Mouse (Mus musculus): ENCODE data around the gene Lipa. TPM values are rescaled to one million over a fixed set of nuclear protein-coding genes. Genes with fewer than 3 reads are reported as not detected.

The Lipa gene
- polyA plus RNA-seq, 1 experiment from 2014 or later, result 20.9 TPM

DNA sequence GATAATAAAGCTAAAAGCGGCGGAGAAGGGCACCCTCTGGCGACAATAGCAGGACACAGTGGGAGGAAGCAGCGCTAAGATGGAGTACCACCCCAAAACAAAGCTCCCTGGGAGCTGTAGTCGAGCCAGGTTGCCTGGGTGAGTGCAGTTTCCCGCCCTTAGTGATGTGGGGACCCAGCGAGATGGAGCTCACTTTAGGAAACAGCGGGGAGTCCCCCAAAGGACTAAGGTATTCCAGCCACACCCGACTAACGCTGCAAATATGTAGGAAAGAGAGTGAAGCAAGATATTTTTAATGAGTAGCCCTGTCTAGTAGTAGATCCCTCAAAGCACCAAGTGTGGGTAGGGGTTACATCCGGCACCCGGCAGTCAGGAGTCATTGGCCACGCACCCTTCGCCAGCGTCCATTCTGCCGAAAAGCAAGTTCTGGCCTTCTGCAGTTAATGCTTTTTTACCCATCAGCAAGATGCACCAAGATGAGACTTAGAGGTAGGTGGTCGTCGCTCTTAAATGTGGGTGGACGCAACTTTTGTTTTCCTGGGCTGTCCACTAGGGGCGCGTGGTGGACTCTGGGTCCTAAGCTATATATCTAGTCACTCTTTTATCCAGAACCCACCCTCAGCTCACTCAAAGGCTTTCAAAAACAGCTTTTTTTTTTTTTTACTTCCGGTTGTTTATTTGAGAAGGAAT lies 23.4 kb upstream of the Lipa start, which contains the start of gene Ifit2:
Ifit2 (plus strand) TSS at position 161 of the 690 bp plus-strand sequence.
- 1% methylated on average over 22 of the region's 22 CpGs for WGBS
- Histone ChIP-seq H3K4me3 (peak within 1 kb of the TSS; percentile 58), H3K27ac (peak within 1 kb of the TSS; percentile 84)

DNA sequence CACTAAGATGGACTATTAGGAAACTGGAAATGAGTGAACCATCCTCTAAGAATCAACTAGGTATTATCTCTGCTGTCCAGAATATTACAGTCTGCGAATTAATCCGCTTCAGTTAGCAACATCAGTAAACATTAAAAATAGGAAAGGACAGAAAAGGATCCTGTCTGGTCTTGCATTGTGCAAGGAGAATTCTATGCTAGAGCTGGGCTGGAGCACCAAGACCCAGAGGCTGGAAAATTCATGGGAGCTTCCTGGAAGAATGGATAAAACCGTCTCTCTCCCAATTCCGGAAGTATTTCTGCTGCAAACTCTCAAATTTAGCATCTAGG lies 22.9 kb upstream of the Lipa start:
- H3K4me3 ChIP-seq, result peak overlapping the region; percentile 58
- DNase-seq (ENCODE audit: low spot score), result no peak
- peak overlapping the region; percentile 84 for H3K27ac ChIP-seq
- WGBS, result 42% methylated on average over 4 of the region's 4 CpGs
- H3K9me3 ChIP-seq (replicated peaks), result no peaks in the 10 kb centered on the region
- no peaks in the 10 kb centered on the region for H3K27me3 ChIP-seq (ENCODE audit: low read depth, poor library complexity, severe bottlenecking)
- peaks cover 11% of the 10 kb centered on the region; the same call in 1 of the 2 replicates for H3K4me1 ChIP-seq
- no peaks in the 10 kb centered on the region for H3K36me3 ChIP-seq

More for the DNA sequence above, 23.4 kb upstream of the Lipa start, which contains the start of gene Ifit2:
- Histone ChIP-seq H3K27me3 (ENCODE audit: low read depth, poor library complexity, severe bottlenecking) (no peaks in the 10 kb centered on the region), H3K4me1 (peaks cover 11% of the 10 kb centered on the region; the same call in 1 of the 2 replicates), H3K9me3 (replicated peaks) (no peaks in the 10 kb centered on the region), H3K36me3 (no peaks in the 10 kb centered on the region)
- peak; percentile 78 for DNase-seq (ENCODE audit: low spot score)

DNA sequence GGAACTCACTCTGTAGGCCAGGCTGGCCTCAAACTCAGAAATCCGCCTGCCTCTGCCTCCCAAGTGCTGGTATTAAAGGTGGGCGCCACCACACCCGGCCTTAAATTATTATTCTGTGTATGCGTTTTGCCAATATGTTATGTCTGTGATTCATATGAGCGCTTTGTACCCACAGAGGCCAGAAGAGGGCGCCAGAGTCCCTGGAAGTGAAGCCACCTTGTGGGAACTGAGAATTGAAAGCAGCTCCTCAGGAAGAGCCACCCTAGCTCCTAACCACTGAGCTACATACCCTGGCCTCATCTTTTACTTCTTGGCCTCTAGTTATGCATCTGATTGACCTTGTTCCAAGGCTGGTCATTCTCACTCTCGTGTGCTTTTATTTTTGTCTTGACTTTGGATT lies 20.7 kb upstream of the Lipa start:
- Histone ChIP-seq H3K27me3 (ENCODE audit: low read depth, poor library complexity, severe bottlenecking) (no peaks in the 10 kb centered on the region), H3K4me3 (no peak overlapping the region), H3K36me3 (no peaks in the 10 kb centered on the region), H3K9me3 (replicated peaks) (no peaks in the 10 kb centered on the region), H3K27ac (no peak overlapping the region), H3K4me1 (peaks cover 9% of the 10 kb centered on the region; the same call in 1 of the 2 replicates)
- 25% methylated on average over 7 of the region's 7 CpGs for WGBS
- DNase-seq (ENCODE audit: low spot score), result peak; percentile 77

DNA sequence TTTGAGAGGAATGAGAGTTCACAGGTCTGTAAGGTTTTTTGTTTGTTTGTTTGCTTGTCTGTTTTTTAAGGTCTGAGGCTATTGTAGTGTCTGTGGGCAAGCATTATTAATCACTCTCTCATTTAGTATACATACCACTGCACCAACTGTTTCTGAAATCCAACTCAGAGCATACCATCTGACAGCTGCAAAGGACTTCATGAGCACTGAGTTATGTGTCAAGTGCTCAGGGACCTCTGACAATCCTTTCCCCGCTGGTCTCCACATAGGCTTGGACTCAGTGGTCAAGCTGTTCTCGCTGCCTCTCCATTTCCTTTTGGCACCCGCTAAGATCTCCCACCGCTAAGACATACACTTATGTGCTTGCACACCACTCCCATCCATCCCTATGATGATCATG lies 18.9 kb upstream of the Lipa start:
- 86% methylated on average over 4 of the region's 4 CpGs for WGBS
- peaks cover 9% of the 10 kb centered on the region; the same call in 1 of the 2 replicates for H3K4me1 ChIP-seq
- H3K27ac ChIP-seq, result no peak overlapping the region
- no peaks in the 10 kb centered on the region for H3K36me3 ChIP-seq
- H3K4me3 ChIP-seq, result no peak overlapping the region
- H3K27me3 ChIP-seq (ENCODE audit: low read depth, poor library complexity, severe bottlenecking), result no peaks in the 10 kb centered on the region
- no peak for DNase-seq (ENCODE audit: low spot score)
- H3K9me3 ChIP-seq (replicated peaks), result no peaks in the 10 kb centered on the region

DNA sequence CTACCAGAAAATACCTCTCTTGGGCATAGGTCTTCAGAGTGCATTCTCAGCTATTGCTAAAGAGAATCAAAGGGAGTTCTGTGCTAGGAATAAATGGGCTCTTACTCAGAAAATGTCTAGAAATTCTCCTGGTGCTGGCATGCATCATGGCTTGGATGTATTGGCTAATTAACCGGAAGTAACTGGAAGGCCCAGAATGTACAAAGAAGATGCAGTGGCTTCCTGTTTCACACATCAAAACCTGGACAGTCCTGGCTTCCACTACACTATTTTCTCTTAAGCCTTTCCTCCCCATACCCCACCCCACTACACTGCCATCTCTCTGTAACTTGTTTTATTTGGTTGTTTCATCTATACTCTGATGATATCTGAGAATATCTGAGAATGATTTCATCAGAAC lies 12.1 kb upstream of the Lipa start:
- no peak for DNase-seq (ENCODE audit: low spot score)
- H3K36me3 ChIP-seq, result no peaks in the 10 kb centered on the region
- no peak overlapping the region for H3K4me3 ChIP-seq
- WGBS, result 88% methylated on average over 1 of the region's 1 CpGs
- no peaks in the 10 kb centered on the region for H3K4me1 ChIP-seq
- H3K27ac ChIP-seq, result no peak overlapping the region
- H3K27me3 ChIP-seq (ENCODE audit: low read depth, poor library complexity, severe bottlenecking), result no peaks in the 10 kb centered on the region
- no peaks in the 10 kb centered on the region for H3K9me3 ChIP-seq (replicated peaks)

DNA sequence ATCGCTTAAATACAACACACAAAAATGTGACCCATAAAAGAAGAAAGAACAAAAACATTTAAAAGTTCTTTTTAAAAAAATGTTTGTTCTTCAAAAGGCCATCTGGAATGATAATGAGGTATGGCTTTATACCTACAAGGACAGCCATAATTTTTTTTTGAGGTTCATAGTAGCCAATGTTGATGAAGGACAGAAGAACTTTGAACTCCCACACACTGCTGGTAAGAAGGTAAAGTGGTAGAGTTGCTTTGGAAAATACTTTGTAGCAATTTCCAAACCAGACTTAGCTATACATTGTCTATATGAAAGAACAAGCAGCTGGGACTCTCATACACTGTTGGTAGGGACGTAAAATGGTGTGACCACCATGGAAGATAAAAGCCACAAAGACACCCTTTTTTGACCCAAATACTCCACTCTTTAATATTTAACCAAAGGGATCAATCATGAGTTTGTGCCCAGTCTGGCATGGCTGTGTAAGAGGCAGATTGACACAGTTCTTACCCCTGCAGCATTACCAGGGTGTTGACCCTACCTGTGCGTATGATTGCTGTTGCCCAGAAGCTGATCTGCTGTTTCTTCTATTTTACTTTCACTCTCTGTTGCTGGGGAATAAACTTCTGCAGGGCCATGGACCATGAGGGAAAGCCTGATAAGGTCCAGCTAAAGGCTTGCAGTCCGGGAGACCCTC lies 4.9 kb upstream of the Lipa start:
- WGBS, result 93% methylated on average over 4 of the region's 4 CpGs
- no peaks in the 10 kb centered on the region for H3K36me3 ChIP-seq
- no peaks in the 10 kb centered on the region for H3K4me1 ChIP-seq
- no peak overlapping the region for H3K27ac ChIP-seq
- no peak overlapping the region for H3K4me3 ChIP-seq
- no peaks in the 10 kb centered on the region for H3K27me3 ChIP-seq (ENCODE audit: low read depth, poor library complexity, severe bottlenecking)
- DNase-seq (ENCODE audit: low spot score), result no peak
- H3K9me3 ChIP-seq (replicated peaks), result no peaks in the 10 kb centered on the region

DNA sequence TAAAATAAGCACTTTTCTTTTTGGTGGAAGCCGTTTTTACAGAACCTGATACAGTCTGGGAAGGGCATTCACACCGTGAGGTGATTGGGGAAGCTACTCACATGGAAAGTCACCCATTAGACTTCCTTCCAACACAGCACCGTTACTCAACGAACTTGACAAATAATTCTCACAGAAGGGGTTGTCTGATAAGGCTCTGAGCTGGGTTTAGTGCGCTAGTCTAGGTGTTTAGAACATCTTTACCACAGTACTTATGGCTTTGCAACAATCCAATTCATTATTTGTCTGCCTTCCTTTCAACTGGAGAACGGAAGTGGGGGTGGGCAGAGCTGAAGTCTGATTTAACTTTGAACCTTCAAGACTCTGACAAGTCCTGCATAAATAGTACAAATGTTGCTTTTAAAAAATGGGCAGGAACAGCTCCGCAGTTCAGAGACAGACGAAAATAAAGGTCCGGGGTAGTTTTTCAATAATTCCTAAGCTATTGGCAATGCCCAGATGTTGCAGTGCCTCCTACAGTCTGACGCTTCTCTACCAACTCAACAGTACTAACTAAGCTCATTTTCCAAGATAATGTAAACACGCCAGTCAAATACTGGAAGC lies 852 bp downstream of the Lipa start:
- Histone ChIP-seq H3K27ac (peak overlapping the region; percentile 87), H3K36me3 (peaks cover 5% of the 10 kb centered on the region; the same call in 1 of the 2 replicates), H3K27me3 (ENCODE audit: low read depth, poor library complexity, severe bottlenecking) (no peaks in the 10 kb centered on the region), H3K4me1 (peaks cover 22% of the 10 kb centered on the region), H3K4me3 (peak overlapping the region; percentile 76), H3K9me3 (replicated peaks) (no peaks in the 10 kb centered on the region)
- WGBS, result 36% methylated on average over 11 of the region's 11 CpGs
- DNase-seq (ENCODE audit: low spot score), result no peak

DNA sequence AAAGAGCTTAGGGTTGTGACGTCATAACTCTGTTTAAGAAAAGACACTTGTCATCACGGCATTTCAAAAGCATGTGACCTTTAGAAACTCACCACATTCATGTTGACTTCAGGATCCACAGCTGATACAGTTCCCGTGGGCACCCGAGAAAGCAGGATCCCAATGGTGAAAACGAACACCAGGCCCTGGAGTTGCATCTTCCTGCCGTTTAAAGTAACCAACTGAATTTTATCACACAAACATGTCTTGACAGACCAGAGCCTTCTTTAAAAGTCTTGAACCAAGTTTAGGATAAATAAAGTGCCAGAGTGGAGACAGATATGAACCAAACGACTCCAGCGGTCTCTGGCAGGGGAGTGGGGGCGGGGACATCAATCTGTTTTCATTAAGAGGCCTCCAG lies 2.6 kb downstream of the Lipa start:
- peaks cover 5% of the 10 kb centered on the region; the same call in 1 of the 2 replicates for H3K36me3 ChIP-seq
- H3K27ac ChIP-seq, result no peak overlapping the region
- 44% methylated on average over 9 of the region's 9 CpGs for WGBS
- no peak overlapping the region for H3K4me3 ChIP-seq
- no peaks in the 10 kb centered on the region for H3K9me3 ChIP-seq (replicated peaks)
- H3K27me3 ChIP-seq (ENCODE audit: low read depth, poor library complexity, severe bottlenecking), result no peaks in the 10 kb centered on the region
- peaks cover 22% of the 10 kb centered on the region for H3K4me1 ChIP-seq
- no peak for DNase-seq (ENCODE audit: low spot score)

DNA sequence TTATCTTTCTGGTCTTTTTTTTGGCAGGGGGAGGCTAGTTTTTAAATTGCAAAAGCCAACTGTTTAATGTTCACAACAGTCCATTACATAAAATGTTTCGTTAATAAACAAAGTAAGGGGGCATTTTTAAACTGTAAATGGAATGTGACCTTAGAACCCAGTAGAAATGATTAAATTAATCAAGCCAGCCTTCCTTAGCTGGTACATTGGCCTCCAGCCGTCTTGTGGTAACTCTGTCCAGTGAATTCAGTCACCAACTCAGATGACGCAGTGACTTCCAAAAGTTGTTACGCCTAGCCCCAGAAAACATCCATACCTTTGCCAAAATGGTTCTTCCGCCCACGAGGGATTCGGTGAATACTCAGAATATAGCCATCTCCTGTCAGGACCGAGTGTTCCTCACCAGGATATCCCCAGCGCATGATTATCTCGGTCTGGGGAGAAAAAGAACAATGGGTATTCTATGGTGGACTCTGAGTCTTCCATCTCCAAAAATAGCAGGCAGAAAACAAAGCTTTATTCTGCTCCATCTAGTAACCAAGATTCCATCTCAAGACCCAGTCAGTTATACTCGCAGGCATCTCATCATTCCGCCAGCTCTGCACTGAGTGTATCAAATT lies 4.1 kb downstream of the Lipa start:
- DNase-seq (ENCODE audit: low spot score), result no peak
- Histone ChIP-seq H3K27ac (no peak overlapping the region), H3K4me3 (no peak overlapping the region), H3K9me3 (replicated peaks) (no peaks in the 10 kb centered on the region), H3K27me3 (ENCODE audit: low read depth, poor library complexity, severe bottlenecking) (no peaks in the 10 kb centered on the region), H3K36me3 (peaks cover 18% of the 10 kb centered on the region), H3K4me1 (peaks cover 22% of the 10 kb centered on the region)
- WGBS, result 85% methylated on average over 12 of the region's 12 CpGs

DNA sequence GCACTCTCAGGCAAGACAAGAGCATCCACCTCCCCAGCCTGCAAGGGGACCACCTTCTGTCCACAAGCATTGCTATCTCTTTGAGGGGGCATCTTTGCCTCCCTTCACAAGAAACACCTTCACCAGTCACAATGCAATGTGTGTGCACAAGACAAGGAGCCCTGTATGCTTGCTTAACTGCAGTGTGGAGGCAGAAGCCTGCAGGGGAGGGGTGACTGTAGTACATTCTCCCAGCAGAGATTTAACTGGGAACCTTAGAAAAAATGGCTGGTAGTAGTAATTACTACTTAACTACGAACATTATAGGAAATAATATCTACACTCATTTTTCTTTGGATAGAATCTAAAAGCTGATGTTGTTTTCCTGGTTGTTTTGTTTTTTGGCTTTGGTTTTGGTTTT lies 5.3 kb downstream of the Lipa start:
- 90% methylated on average over 1 of the region's 1 CpGs for WGBS
- no peak for DNase-seq (ENCODE audit: low spot score)
- Histone ChIP-seq H3K4me3 (no peak overlapping the region), H3K27ac (no peak overlapping the region), H3K27me3 (ENCODE audit: low read depth, poor library complexity, severe bottlenecking) (no peaks in the 10 kb centered on the region), H3K9me3 (replicated peaks) (no peaks in the 10 kb centered on the region), H3K4me1 (peaks cover 22% of the 10 kb centered on the region), H3K36me3 (peaks cover 20% of the 10 kb centered on the region)

DNA sequence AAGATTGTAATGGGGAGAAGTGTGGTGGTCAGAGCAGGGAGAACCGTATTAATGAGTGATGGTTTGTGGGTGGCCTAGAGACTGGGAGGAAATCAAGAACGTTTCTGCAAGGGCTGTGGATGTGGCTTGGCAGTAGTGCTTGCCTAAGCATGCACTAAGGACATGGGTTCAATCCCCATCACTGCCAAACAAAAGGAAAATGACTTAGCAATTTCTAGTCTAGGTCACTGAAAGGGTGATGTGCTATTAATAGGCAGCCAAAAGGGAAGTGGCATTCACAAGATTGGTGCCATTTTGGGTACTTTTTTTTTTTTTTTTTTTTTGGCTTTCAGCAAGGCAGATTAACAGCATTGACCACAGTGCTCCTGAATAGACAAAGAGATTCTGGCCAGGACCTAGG lies 5.9 kb downstream of the Lipa start:
- no peak for DNase-seq (ENCODE audit: low spot score)
- Histone ChIP-seq H3K4me1 (peaks cover 15% of the 10 kb centered on the region), H3K27ac (no peak overlapping the region), H3K9me3 (replicated peaks) (no peaks in the 10 kb centered on the region), H3K36me3 (peaks cover 20% of the 10 kb centered on the region), H3K4me3 (no peak overlapping the region), H3K27me3 (ENCODE audit: low read depth, poor library complexity, severe bottlenecking) (no peaks in the 10 kb centered on the region)
- WGBS, result 72% methylated on average over 2 of the region's 2 CpGs

DNA sequence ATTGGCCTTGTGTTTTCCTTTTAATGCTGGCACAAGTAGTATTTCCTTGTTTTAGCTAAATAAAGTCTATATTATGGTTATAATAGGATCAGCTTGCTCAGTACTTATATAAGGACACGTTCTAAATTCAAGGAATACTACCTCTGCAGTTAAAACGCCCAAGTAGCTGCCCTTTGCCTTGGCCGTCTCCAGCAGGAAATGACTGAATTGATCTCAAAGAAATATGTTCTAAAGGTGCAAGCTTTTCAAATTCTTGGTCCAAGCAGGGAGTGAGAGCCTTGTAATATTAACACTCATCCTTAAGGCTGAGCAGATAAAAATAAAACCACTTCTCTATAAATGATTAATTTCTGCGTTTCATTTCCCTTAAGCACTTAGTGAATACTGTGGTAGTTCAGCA lies 7.2 kb downstream of the Lipa start:
- no peaks in the 10 kb centered on the region for H3K9me3 ChIP-seq (replicated peaks)
- H3K27ac ChIP-seq, result no peak overlapping the region
- H3K4me1 ChIP-seq, result peaks cover 6% of the 10 kb centered on the region
- no peak overlapping the region for H3K4me3 ChIP-seq
- whole genome bisulfite sequencing, result 85% methylated on average over 4 of the region's 4 CpGs
- H3K36me3 ChIP-seq, result peaks cover 20% of the 10 kb centered on the region
- no peaks in the 10 kb centered on the region for H3K27me3 ChIP-seq (ENCODE audit: low read depth, poor library complexity, severe bottlenecking)
- DNase-seq (ENCODE audit: low spot score), result no peak

DNA sequence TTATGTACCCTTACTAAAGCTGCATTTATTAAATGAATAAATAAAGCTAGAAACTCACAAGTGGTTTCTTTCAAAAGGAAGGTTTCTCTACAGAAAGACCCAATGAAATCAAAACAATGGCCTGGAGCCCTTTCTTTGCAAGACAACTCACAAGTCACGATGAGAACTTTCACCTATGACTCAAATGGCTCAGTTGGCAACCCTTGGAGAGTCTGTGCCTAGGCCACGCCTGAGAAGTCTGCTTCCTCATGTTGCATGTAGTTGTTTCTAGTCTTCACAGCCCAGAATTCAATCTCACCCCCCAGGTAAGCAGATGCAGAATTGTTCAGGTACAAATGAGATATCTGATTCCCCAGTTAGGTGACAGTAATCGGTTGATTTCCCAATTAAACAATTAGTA lies 7.6 kb downstream of the Lipa start:
- H3K27ac ChIP-seq, result no peak overlapping the region
- H3K9me3 ChIP-seq (replicated peaks), result no peaks in the 10 kb centered on the region
- WGBS, result 93% methylated on average over 3 of the region's 3 CpGs
- DNase-seq (ENCODE audit: low spot score), result no peak
- H3K4me1 ChIP-seq, result peaks cover 2% of the 10 kb centered on the region
- H3K27me3 ChIP-seq (ENCODE audit: low read depth, poor library complexity, severe bottlenecking), result no peaks in the 10 kb centered on the region
- H3K4me3 ChIP-seq, result no peak overlapping the region
- H3K36me3 ChIP-seq, result peaks cover 20% of the 10 kb centered on the region

Measured in limb, embryonic 10.5 days (tissue).